Mouse (Mus musculus): ENCODE measurements around the gene Ms4a4c. TPM values are rescaled to one million over a fixed set of nuclear protein-coding genes. Genes with fewer than 3 reads are reported as not detected.
"Not testable (repeated sequence)": the region's sequence is repeated elsewhere in the genome, so short reads cannot be mapped to it uniquely, and the experiment has no call there.

Gene Ms4a4c
- polyA plus RNA-seq, 1 experiment, result 2.4 TPM

GRCm38 (mm10) chr19:11411640-11412039 lies 7.1 kb downstream of the Ms4a4c start:
- Histone ChIP-seq H3K27me3 (ENCODE audit: control insufficient read depth, insufficient read depth, low read length) (no peaks in the 10 kb centered on the region), H3K36me3 (ENCODE audit: control insufficient read depth, insufficient read depth, low read length) (no peaks in the 10 kb centered on the region), H3K4me1 (replicated peaks; ENCODE audit: control insufficient read depth, insufficient read depth, low read length) (peaks cover 10% of the 10 kb centered on the region), H3K27ac (ENCODE audit: control insufficient read depth, insufficient read depth, low read length) (peak overlapping the region; percentile 46), H3K4me3 (ENCODE audit: control insufficient read depth, insufficient read depth, low read length) (no peak overlapping the region)
- DNase-seq, result no peak
- 5% methylated on average over 1 of the region's 1 CpGs for WGBS
- TF ChIP-seq POLR2A (IDR thresholded peaks at IDR 0.05; ENCODE audit: control insufficient read depth, extremely low read depth, insufficient read depth, low read length, poor library complexity), result no peak
- TF ChIP-seq CTCF (IDR thresholded peaks at IDR 0.05; ENCODE audit: borderline replicate concordance, control insufficient read depth, extremely low read depth, insufficient read depth, low read length, poor library complexity), result no peak

- 18% methylated on average over 1 of the region's 1 CpGs for WGBS
- peak overlapping the region; percentile 92 for H3K27ac ChIP-seq (ENCODE audit: control insufficient read depth, insufficient read depth, low read length)
- DNase-seq, result no peak
- TF ChIP-seq CTCF (IDR thresholded peaks at IDR 0.05; ENCODE audit: borderline replicate concordance, control insufficient read depth, extremely low read depth, insufficient read depth, low read length, poor library complexity) (no peak), POLR2A (IDR thresholded peaks at IDR 0.05; ENCODE audit: control insufficient read depth, extremely low read depth, insufficient read depth, low read length, poor library complexity) (no peak)
- peaks cover 10% of the 10 kb centered on the region for H3K4me1 ChIP-seq (replicated peaks; ENCODE audit: control insufficient read depth, insufficient read depth, low read length)
- no peaks in the 10 kb centered on the region for H3K36me3 ChIP-seq (ENCODE audit: control insufficient read depth, insufficient read depth, low read length)
- H3K4me3 ChIP-seq (ENCODE audit: control insufficient read depth, insufficient read depth, low read length), result no peak overlapping the region
- H3K27me3 ChIP-seq (ENCODE audit: control insufficient read depth, insufficient read depth, low read length), result no peaks in the 10 kb centered on the region
These were observed 9.5 kb downstream of the Ms4a4c start for GRCm38 (mm10) chr19:11414084-11414483.

- H3K36me3 ChIP-seq (ENCODE audit: control insufficient read depth, insufficient read depth, low read length), result no peaks in the 10 kb centered on the region
- H3K27ac ChIP-seq (ENCODE audit: control insufficient read depth, insufficient read depth, low read length), result no peak overlapping the region
- no peak overlapping the region for H3K4me3 ChIP-seq (ENCODE audit: control insufficient read depth, insufficient read depth, low read length)
- no peak for DNase-seq
- H3K4me1 ChIP-seq (replicated peaks; ENCODE audit: control insufficient read depth, insufficient read depth, low read length), result peaks cover 10% of the 10 kb centered on the region
- TF ChIP-seq CTCF (IDR thresholded peaks at IDR 0.05; ENCODE audit: borderline replicate concordance, control insufficient read depth, extremely low read depth, insufficient read depth, low read length, poor library complexity) (no peak), POLR2A (IDR thresholded peaks at IDR 0.05; ENCODE audit: control insufficient read depth, extremely low read depth, insufficient read depth, low read length, poor library complexity) (no peak)
- H3K27me3 ChIP-seq (ENCODE audit: control insufficient read depth, insufficient read depth, low read length), result no peaks in the 10 kb centered on the region
- WGBS, result 90% methylated on average over 3 of the region's 3 CpGs
These were observed 11.0 kb downstream of the Ms4a4c start for GRCm38 (mm10) chr19:11415581-11415980.

- not testable (repeated sequence) for H3K36me3 ChIP-seq (ENCODE audit: control insufficient read depth, insufficient read depth, low read length); H3K27me3 ChIP-seq (ENCODE audit: control insufficient read depth, insufficient read depth, low read length); H3K27ac ChIP-seq (ENCODE audit: control insufficient read depth, insufficient read depth, low read length); DNase-seq; H3K4me1 ChIP-seq (replicated peaks; ENCODE audit: control insufficient read depth, insufficient read depth, low read length); H3K4me3 ChIP-seq (ENCODE audit: control insufficient read depth, insufficient read depth, low read length)
- 77% methylated on average over 3 of the region's 3 CpGs for WGBS
These were observed 14.3 kb downstream of the Ms4a4c start for GRCm38 (mm10) chr19:11418865-11419264.

- 91% methylated on average over 1 of the region's 1 CpGs for WGBS
- not testable (repeated sequence) for H3K27me3 ChIP-seq (ENCODE audit: control insufficient read depth, insufficient read depth, low read length); H3K36me3 ChIP-seq (ENCODE audit: control insufficient read depth, insufficient read depth, low read length); H3K27ac ChIP-seq (ENCODE audit: control insufficient read depth, insufficient read depth, low read length); H3K4me3 ChIP-seq (ENCODE audit: control insufficient read depth, insufficient read depth, low read length); H3K4me1 ChIP-seq (replicated peaks; ENCODE audit: control insufficient read depth, insufficient read depth, low read length); DNase-seq
These were observed 26.6 kb downstream of the Ms4a4c start for GRCm38 (mm10) chr19:11431209-11431608.

GRCm38 (mm10) chr19:11435058-11435834 lies 30.7 kb downstream of the Ms4a4c start:
- WGBS, result 19% methylated on average over 4 of the region's 4 CpGs

GRCm38 (mm10) chr19:11443338-11443737 lies 38.8 kb downstream of the Ms4a4c start, which contains the start of gene Ms4a4b:
Gene Ms4a4b (plus strand): TSS chr19:11443553.
- H3K36me3 ChIP-seq (ENCODE audit: control insufficient read depth, insufficient read depth, low read length), result no peaks in the 10 kb centered on the region
- peaks cover 17% of the 10 kb centered on the region for H3K4me1 ChIP-seq (replicated peaks; ENCODE audit: control insufficient read depth, insufficient read depth, low read length)
- TF ChIP-seq POLR2A (IDR thresholded peaks at IDR 0.05; ENCODE audit: control insufficient read depth, extremely low read depth, insufficient read depth, low read length, poor library complexity) (no peak), CTCF (IDR thresholded peaks at IDR 0.05; ENCODE audit: borderline replicate concordance, control insufficient read depth, extremely low read depth, insufficient read depth, low read length, poor library complexity) (no peak)
- peak within 1 kb of the TSS; percentile 71 for H3K27ac ChIP-seq (ENCODE audit: control insufficient read depth, insufficient read depth, low read length)
- DNase-seq, result no peak
- H3K4me3 ChIP-seq (ENCODE audit: control insufficient read depth, insufficient read depth, low read length), result peak within 1 kb of the TSS; percentile 32
- no peaks in the 10 kb centered on the region for H3K27me3 ChIP-seq (ENCODE audit: control insufficient read depth, insufficient read depth, low read length)

More at GRCm38 (mm10) chr19:11435058-11435834, 30.7 kb downstream of the Ms4a4c start:
- TF ChIP-seq POLR2A (IDR thresholded peaks at IDR 0.05; ENCODE audit: control insufficient read depth, extremely low read depth, insufficient read depth, low read length, poor library complexity), result no peak
- no peak for TF ChIP-seq CTCF (IDR thresholded peaks at IDR 0.05; ENCODE audit: borderline replicate concordance, control insufficient read depth, extremely low read depth, insufficient read depth, low read length, poor library complexity)
- no peak overlapping the region for H3K4me3 ChIP-seq (ENCODE audit: control insufficient read depth, insufficient read depth, low read length)
- no peaks in the 10 kb centered on the region for H3K27me3 ChIP-seq (ENCODE audit: control insufficient read depth, insufficient read depth, low read length)
- H3K4me1 ChIP-seq (replicated peaks; ENCODE audit: control insufficient read depth, insufficient read depth, low read length), result peaks cover 4% of the 10 kb centered on the region
- DNase-seq, result no peak
- no peak overlapping the region for H3K27ac ChIP-seq (ENCODE audit: control insufficient read depth, insufficient read depth, low read length)
- H3K36me3 ChIP-seq (ENCODE audit: control insufficient read depth, insufficient read depth, low read length), result no peaks in the 10 kb centered on the region
